Mouse (Mus musculus): ENCODE measurements at regions not wholly inside any gene's neighbourhood (a gene's known extent, or its start where the extent isn't known, plus 50 kb on each side); places are given as distances from the start of the nearest gene placed in this dataset.

GRCm38 (mm10) chr7:37242476-37242875 lies 531.0 kb downstream of the Zfp536 start:
- H3K9me3 ChIP-seq (ENCODE audit: control insufficient read depth, low read length), result no peaks in the 10 kb centered on the region
- no peaks in the 10 kb centered on the region for H3K4me1 ChIP-seq (ENCODE audit: control insufficient read depth, insufficient read depth, low read length)
- no peak for ATAC-seq (ENCODE audit: low read depth)
- no peak overlapping the region for H3K27ac ChIP-seq (ENCODE audit: low read depth, low read length)
- no peaks in the 10 kb centered on the region for H3K27me3 ChIP-seq (ENCODE audit: control insufficient read depth, insufficient read depth, low read length)
- no peak overlapping the region for H3K4me3 ChIP-seq (ENCODE audit: low read depth, low read length)
- 79% methylated on average over 8 of the region's 8 CpGs for WGBS
- no peaks in the 10 kb centered on the region for H3K36me3 ChIP-seq (ENCODE audit: control insufficient read depth, insufficient read depth, low read length)
- H3K9ac ChIP-seq (replicated peaks; ENCODE audit: low read depth, low read length), result no peak overlapping the region
- no peak overlapping the region for H3K4me2 ChIP-seq (ENCODE audit: low read depth, low read length)

GRCm38 (mm10) chr7:37246156-37246555 lies 527.3 kb downstream of the Zfp536 start:
- no peak overlapping the region for H3K27ac ChIP-seq (ENCODE audit: low read depth, low read length)
- ATAC-seq (ENCODE audit: low read depth), result no peak
- H3K4me1 ChIP-seq (ENCODE audit: control insufficient read depth, insufficient read depth, low read length), result no peaks in the 10 kb centered on the region
- H3K27me3 ChIP-seq (ENCODE audit: control insufficient read depth, insufficient read depth, low read length), result no peaks in the 10 kb centered on the region
- WGBS, result 77% methylated on average over 4 of the region's 4 CpGs
- H3K4me2 ChIP-seq (ENCODE audit: low read depth, low read length), result no peak overlapping the region
- no peaks in the 10 kb centered on the region for H3K9me3 ChIP-seq (ENCODE audit: control insufficient read depth, low read length)
- no peak overlapping the region for H3K4me3 ChIP-seq (ENCODE audit: low read depth, low read length)
- H3K9ac ChIP-seq (replicated peaks; ENCODE audit: low read depth, low read length), result no peak overlapping the region
- no peaks in the 10 kb centered on the region for H3K36me3 ChIP-seq (ENCODE audit: control insufficient read depth, insufficient read depth, low read length)

- Histone ChIP-seq H3K27me3 (ENCODE audit: control insufficient read depth, insufficient read depth, low read length) (no peaks in the 10 kb centered on the region), H3K36me3 (ENCODE audit: control insufficient read depth, insufficient read depth, low read length) (no peaks in the 10 kb centered on the region), H3K27ac (ENCODE audit: low read depth, low read length) (no peak overlapping the region), H3K4me2 (ENCODE audit: low read depth, low read length) (no peak overlapping the region), H3K9me3 (ENCODE audit: control insufficient read depth, low read length) (no peaks in the 10 kb centered on the region), H3K9ac (replicated peaks; ENCODE audit: low read depth, low read length) (no peak overlapping the region), H3K4me1 (ENCODE audit: control insufficient read depth, insufficient read depth, low read length) (no peaks in the 10 kb centered on the region), H3K4me3 (ENCODE audit: low read depth, low read length) (no peak overlapping the region)
- no peak for ATAC-seq (ENCODE audit: low read depth)
- WGBS, result 87% methylated on average over 9 of the region's 9 CpGs
Observed at GRCm38 (mm10) chr7:37254431-37254830, 519.0 kb downstream of the Zfp536 start.

GRCm38 (mm10) chr7:37255840-37256239 lies 517.6 kb downstream of the Zfp536 start:
- WGBS, result 77% methylated on average over 3 of the region's 3 CpGs

GRCm38 (mm10) chr7:37259293-37259692 lies 514.1 kb downstream of the Zfp536 start:
- no peak overlapping the region for H3K4me2 ChIP-seq (ENCODE audit: low read depth, low read length)
- whole genome bisulfite sequencing, result 51% methylated on average over 6 of the region's 6 CpGs
- H3K4me3 ChIP-seq (ENCODE audit: low read depth, low read length), result no peak overlapping the region
- H3K4me1 ChIP-seq (ENCODE audit: control insufficient read depth, insufficient read depth, low read length), result no peaks in the 10 kb centered on the region
- no peak for ATAC-seq (ENCODE audit: low read depth)
- H3K27ac ChIP-seq (ENCODE audit: low read depth, low read length), result no peak overlapping the region
- no peak overlapping the region for H3K9ac ChIP-seq (replicated peaks; ENCODE audit: low read depth, low read length)
- H3K36me3 ChIP-seq (ENCODE audit: control insufficient read depth, insufficient read depth, low read length), result no peaks in the 10 kb centered on the region
- no peaks in the 10 kb centered on the region for H3K9me3 ChIP-seq (ENCODE audit: control insufficient read depth, low read length)
- no peaks in the 10 kb centered on the region for H3K27me3 ChIP-seq (ENCODE audit: control insufficient read depth, insufficient read depth, low read length)

More at GRCm38 (mm10) chr7:37255840-37256239, 517.6 kb downstream of the Zfp536 start:
- Histone ChIP-seq H3K27ac (ENCODE audit: low read depth, low read length) (no peak overlapping the region), H3K27me3 (ENCODE audit: control insufficient read depth, insufficient read depth, low read length) (no peaks in the 10 kb centered on the region), H3K4me3 (ENCODE audit: low read depth, low read length) (no peak overlapping the region), H3K4me2 (ENCODE audit: low read depth, low read length) (no peak overlapping the region), H3K4me1 (ENCODE audit: control insufficient read depth, insufficient read depth, low read length) (no peaks in the 10 kb centered on the region), H3K9ac (replicated peaks; ENCODE audit: low read depth, low read length) (no peak overlapping the region), H3K36me3 (ENCODE audit: control insufficient read depth, insufficient read depth, low read length) (no peaks in the 10 kb centered on the region), H3K9me3 (ENCODE audit: control insufficient read depth, low read length) (no peaks in the 10 kb centered on the region)
- no peak for ATAC-seq (ENCODE audit: low read depth)

- WGBS, result 34% methylated on average over 3 of the region's 3 CpGs
- Histone ChIP-seq H3K4me1 (ENCODE audit: control insufficient read depth, insufficient read depth, low read length) (no peaks in the 10 kb centered on the region), H3K4me2 (ENCODE audit: low read depth, low read length) (no peak overlapping the region), H3K36me3 (ENCODE audit: control insufficient read depth, insufficient read depth, low read length) (no peaks in the 10 kb centered on the region), H3K9me3 (ENCODE audit: control insufficient read depth, low read length) (no peaks in the 10 kb centered on the region), H3K4me3 (ENCODE audit: low read depth, low read length) (no peak overlapping the region), H3K9ac (replicated peaks; ENCODE audit: low read depth, low read length) (no peak overlapping the region), H3K27ac (ENCODE audit: low read depth, low read length) (no peak overlapping the region), H3K27me3 (ENCODE audit: control insufficient read depth, insufficient read depth, low read length) (no peaks in the 10 kb centered on the region)
- no peak for ATAC-seq (ENCODE audit: low read depth)
Observed at GRCm38 (mm10) chr7:37262846-37263245, 510.6 kb downstream of the Zfp536 start.

GRCm38 (mm10) chr7:37267404-37267803 lies 506.0 kb downstream of the Zfp536 start:
- Histone ChIP-seq H3K4me1 (ENCODE audit: control insufficient read depth, insufficient read depth, low read length) (no peaks in the 10 kb centered on the region), H3K36me3 (ENCODE audit: control insufficient read depth, insufficient read depth, low read length) (no peaks in the 10 kb centered on the region), H3K9me3 (ENCODE audit: control insufficient read depth, low read length) (no peaks in the 10 kb centered on the region), H3K4me3 (ENCODE audit: low read depth, low read length) (no peak overlapping the region), H3K27ac (ENCODE audit: low read depth, low read length) (no peak overlapping the region), H3K27me3 (ENCODE audit: control insufficient read depth, insufficient read depth, low read length) (no peaks in the 10 kb centered on the region), H3K4me2 (ENCODE audit: low read depth, low read length) (no peak overlapping the region), H3K9ac (replicated peaks; ENCODE audit: low read depth, low read length) (no peak overlapping the region)
- no peak for ATAC-seq (ENCODE audit: low read depth)
- 84% methylated on average over 4 of the region's 4 CpGs for WGBS

GRCm38 (mm10) chr7:37270841-37271240 lies 502.6 kb downstream of the Zfp536 start:
- H3K9ac ChIP-seq (replicated peaks; ENCODE audit: low read depth, low read length), result no peak overlapping the region
- no peak for ATAC-seq (ENCODE audit: low read depth)
- H3K9me3 ChIP-seq (ENCODE audit: control insufficient read depth, low read length), result no peaks in the 10 kb centered on the region
- no peaks in the 10 kb centered on the region for H3K4me1 ChIP-seq (ENCODE audit: control insufficient read depth, insufficient read depth, low read length)
- WGBS, result 89% methylated on average over 3 of the region's 3 CpGs
- no peak overlapping the region for H3K4me3 ChIP-seq (ENCODE audit: low read depth, low read length)
- H3K27me3 ChIP-seq (ENCODE audit: control insufficient read depth, insufficient read depth, low read length), result no peaks in the 10 kb centered on the region
- H3K36me3 ChIP-seq (ENCODE audit: control insufficient read depth, insufficient read depth, low read length), result no peaks in the 10 kb centered on the region
- H3K27ac ChIP-seq (ENCODE audit: low read depth, low read length), result no peak overlapping the region
- no peak overlapping the region for H3K4me2 ChIP-seq (ENCODE audit: low read depth, low read length)

GRCm38 (mm10) chr7:37290018-37290417 lies 483.4 kb downstream of the Zfp536 start:
- Histone ChIP-seq H3K4me1 (ENCODE audit: control insufficient read depth, insufficient read depth, low read length) (peaks cover 18% of the 10 kb centered on the region), H3K9me3 (ENCODE audit: control insufficient read depth, low read length) (no peaks in the 10 kb centered on the region), H3K4me2 (ENCODE audit: low read depth, low read length) (no peak overlapping the region; the same call in 1 of the 2 replicates), H3K27me3 (ENCODE audit: control insufficient read depth, insufficient read depth, low read length) (no peaks in the 10 kb centered on the region), H3K27ac (ENCODE audit: low read depth, low read length) (peak overlapping the region; percentile 6; the same call in 1 of the 2 replicates), H3K4me3 (ENCODE audit: low read depth, low read length) (no peak overlapping the region), H3K9ac (replicated peaks; ENCODE audit: low read depth, low read length) (no peak overlapping the region), H3K36me3 (ENCODE audit: control insufficient read depth, insufficient read depth, low read length) (no peaks in the 10 kb centered on the region)
- WGBS, result 25% methylated on average over 5 of the region's 5 CpGs
- no peak for ATAC-seq (ENCODE audit: low read depth)

Data from neural tube, embryonic 14.5 days (tissue).